Mouse (Mus musculus) thymus, adult 2 months (tissue): ENCODE measurements at regions not wholly inside any gene's neighbourhood (a gene's known extent, or its start where the extent isn't known, plus 50 kb on each side); places are given as distances from the start of the nearest gene placed in this dataset.
A peak's percentile ranks its signal among the peaks of the same experiment; 100 is the strongest.

Experiments
- DNase-seq: peaks from one replicate; pipeline ENCODE4 v3.0.0; 2021
- H3K27ac ChIP-seq: fragments of 200-500 bp; 2 replicates; pipeline ENCODE4 v1.5.1; 2012; ENCODE audit warnings: low read length, control low read depth; ENCODE audit not compliant: control insufficient read depth, insufficient read depth
- H3K27me3 ChIP-seq: fragments of 200-500 bp; 2 replicates; pipeline ENCODE4 v1.6.1; 2012; ENCODE audit warnings: mild to moderate bottlenecking, low read length, moderate library complexity, mixed read lengths; ENCODE audit not compliant: control insufficient read depth, insufficient read depth
- H3K36me3 ChIP-seq: fragments of 200-500 bp; 2 replicates; pipeline ENCODE4 v1.6.1; 2012; ENCODE audit warnings: mild to moderate bottlenecking, low read length, moderate library complexity; ENCODE audit not compliant: control insufficient read depth, insufficient read depth
- H3K4me1 ChIP-seq: fragments of 200-500 bp; replicated peaks from 2 replicates; pipeline ENCODE4 v1.6.1; 2012; ENCODE audit warnings: low read length; ENCODE audit not compliant: control insufficient read depth, insufficient read depth
- H3K4me3 ChIP-seq: fragments of 200-500 bp; 2 replicates; pipeline ENCODE4 v1.5.1; 2012; ENCODE audit warnings: mild to moderate bottlenecking, low read length, control low read depth, moderate library complexity; ENCODE audit not compliant: control insufficient read depth, insufficient read depth
- CTCF ChIP-seq: fragments of 200-500 bp; IDR thresholded peaks from 2 replicates; pipeline ENCODE4 v1.5.1; 2012; ENCODE audit warnings: mild to moderate bottlenecking, control low read depth, low read length, moderate library complexity, borderline replicate concordance; ENCODE audit not compliant: control insufficient read depth, poor library complexity, insufficient read depth; ENCODE audit errors: extremely low read depth
- POLR2A ChIP-seq: fragments of 200-500 bp; IDR thresholded peaks from 2 replicates; pipeline ENCODE4 v1.6.1; 2012; ENCODE audit warnings: mild to moderate bottlenecking, low read length, control low read depth, moderate library complexity; ENCODE audit not compliant: control insufficient read depth, poor library complexity, insufficient read depth; ENCODE audit errors: extremely low read depth
- WGBS: fragments of 180-500 bp; shearing (Covaris S2); methylation state at CpG from one replicate; pipeline ENCODE4 v1.1.7; 2018; 5-methylcytosine and 5-hydroxymethylcytosine counted together

DNA sequence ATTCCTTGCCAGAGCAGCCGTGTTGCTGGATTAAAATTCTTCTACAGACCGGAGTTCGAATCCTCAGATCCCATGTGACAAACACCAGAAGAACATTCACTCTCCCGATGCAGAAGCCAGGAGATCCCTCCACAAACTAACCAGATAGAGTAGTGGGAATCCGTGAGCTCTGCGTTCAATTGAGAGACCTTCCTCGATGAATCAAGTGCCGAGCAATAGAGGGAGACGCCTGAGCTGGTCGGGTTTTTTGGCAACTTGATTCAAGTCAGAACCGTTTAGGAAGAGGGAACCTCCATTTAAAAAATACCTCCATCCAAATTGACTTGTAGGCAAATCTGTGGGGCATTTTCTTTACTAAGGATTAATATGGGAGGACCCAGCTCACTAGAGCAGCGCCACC lies 81.9 kb upstream of the Rpl38 start:
- H3K27me3 ChIP-seq: no peaks in the 10 kb centered on the region
- WGBS: 91% methylated on average over 12 of the region's 12 CpGs
- H3K36me3 ChIP-seq: no peaks in the 10 kb centered on the region
- no peak for TF ChIP-seq CTCF
- TF ChIP-seq POLR2A: no peak
- H3K4me1 ChIP-seq: no peaks in the 10 kb centered on the region
- DNase-seq: no peak
- no peak overlapping the region for H3K27ac ChIP-seq
- no peak overlapping the region for H3K4me3 ChIP-seq

DNA sequence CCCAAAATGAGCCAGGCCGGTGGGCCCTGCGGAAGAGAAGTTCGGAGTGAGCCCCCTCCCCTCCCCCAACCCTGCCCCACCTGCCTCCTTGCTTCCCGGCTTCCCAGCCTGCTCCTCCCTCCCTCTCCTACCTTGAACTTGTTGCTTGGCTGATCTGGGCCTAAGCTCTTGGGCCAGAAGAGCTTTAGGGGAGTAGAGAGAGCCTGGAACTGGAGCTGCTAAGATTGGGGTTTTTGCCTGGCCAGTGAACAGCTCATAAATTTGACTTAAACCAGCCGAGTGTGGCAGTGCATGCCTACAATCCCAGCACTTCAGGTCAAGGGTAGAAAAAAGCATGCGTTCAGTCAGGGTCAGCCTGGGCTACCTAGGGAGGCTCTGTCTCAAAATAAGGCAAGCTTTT lies 83.5 kb upstream of the Rpl38 start:
- no peaks in the 10 kb centered on the region for H3K36me3 ChIP-seq
- no peaks in the 10 kb centered on the region for H3K27me3 ChIP-seq
- no peak overlapping the region for H3K4me3 ChIP-seq
- DNase-seq: no peak
- 93% methylated on average over 6 of the region's 6 CpGs for WGBS
- no peak overlapping the region for H3K27ac ChIP-seq
- no peaks in the 10 kb centered on the region for H3K4me1 ChIP-seq
- no peak for TF ChIP-seq CTCF
- no peak for TF ChIP-seq POLR2A

DNA sequence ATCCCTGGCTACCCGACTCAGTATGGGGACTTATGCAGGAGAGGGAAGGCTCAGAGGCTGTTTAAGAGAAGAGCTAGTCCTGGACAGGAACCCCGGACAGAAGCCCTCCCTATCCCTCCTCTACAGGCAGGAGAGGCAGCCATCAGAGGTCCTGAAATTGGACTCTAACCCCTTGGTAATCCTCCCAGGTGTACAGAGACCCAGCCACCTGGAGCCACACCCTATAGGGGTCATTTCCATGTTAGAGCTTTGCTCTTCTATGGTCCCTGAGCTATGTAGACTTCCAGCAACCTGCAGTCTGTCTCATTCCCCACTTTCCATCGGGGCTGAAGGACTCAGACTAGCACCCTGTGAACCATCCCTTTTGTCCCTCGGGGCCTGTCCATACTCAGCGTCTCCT lies 84.2 kb upstream of the Rpl38 start:
- DNase-seq: no peak
- TF ChIP-seq CTCF (no peak), POLR2A (no peak)
- Histone ChIP-seq H3K27me3 (no peaks in the 10 kb centered on the region), H3K4me3 (no peak overlapping the region), H3K36me3 (no peaks in the 10 kb centered on the region), H3K4me1 (no peaks in the 10 kb centered on the region), H3K27ac (no peak overlapping the region)
- 91% methylated on average over 5 of the region's 5 CpGs for WGBS

DNA sequence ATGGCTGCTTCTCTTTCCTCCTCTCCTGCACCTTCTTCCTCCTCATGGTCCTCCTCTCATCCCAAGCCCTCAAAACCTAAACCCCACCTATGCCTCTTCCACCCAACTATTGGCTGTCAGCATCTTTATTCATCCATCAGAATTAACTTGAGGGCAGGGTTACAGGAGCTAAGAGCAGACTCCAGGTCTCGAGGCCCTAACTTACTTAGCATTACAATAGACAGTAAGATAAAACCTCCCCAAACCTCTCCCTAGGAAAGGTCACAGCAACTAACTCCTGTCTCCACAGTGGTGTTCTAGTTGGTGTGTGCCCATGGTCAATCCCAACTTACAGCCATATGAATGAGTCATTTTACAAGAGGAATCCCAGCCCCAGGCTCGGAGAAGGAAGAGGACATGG lies 88.3 kb upstream of the Rpl38 start:
- Histone ChIP-seq H3K27ac (no peak overlapping the region), H3K4me1 (no peaks in the 10 kb centered on the region), H3K36me3 (no peaks in the 10 kb centered on the region), H3K4me3 (no peak overlapping the region), H3K27me3 (no peaks in the 10 kb centered on the region)
- no peak for DNase-seq
- 91% methylated on average over 2 of the region's 2 CpGs for WGBS
- no peak for TF ChIP-seq POLR2A
- no peak for TF ChIP-seq CTCF

DNA sequence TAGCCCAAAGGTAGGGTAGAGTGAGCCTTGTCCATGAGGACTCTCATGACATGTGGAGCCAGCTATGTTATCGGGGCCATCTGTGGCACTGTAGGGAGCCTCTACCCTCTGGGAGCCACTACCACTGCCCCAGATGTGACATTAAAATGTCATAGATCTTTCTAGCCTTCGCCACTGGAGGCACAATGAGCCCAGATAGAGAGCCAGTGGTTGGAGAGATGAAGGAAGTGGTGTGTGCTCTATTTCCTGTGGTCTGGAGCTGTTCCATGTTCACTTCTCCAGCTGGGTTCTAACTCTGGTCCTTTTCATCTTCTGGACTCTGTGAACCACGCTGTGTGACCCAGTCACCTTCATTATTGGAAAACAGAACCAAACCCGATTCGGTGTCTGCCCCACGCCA lies 89.8 kb upstream of the Rpl38 start:
- 29% methylated on average over 6 of the region's 6 CpGs for WGBS
- Histone ChIP-seq H3K4me3 (no peak overlapping the region), H3K27ac (no peak overlapping the region), H3K27me3 (no peaks in the 10 kb centered on the region), H3K4me1 (no peaks in the 10 kb centered on the region), H3K36me3 (no peaks in the 10 kb centered on the region)
- TF ChIP-seq POLR2A: no peak
- no peak for DNase-seq

DNA sequence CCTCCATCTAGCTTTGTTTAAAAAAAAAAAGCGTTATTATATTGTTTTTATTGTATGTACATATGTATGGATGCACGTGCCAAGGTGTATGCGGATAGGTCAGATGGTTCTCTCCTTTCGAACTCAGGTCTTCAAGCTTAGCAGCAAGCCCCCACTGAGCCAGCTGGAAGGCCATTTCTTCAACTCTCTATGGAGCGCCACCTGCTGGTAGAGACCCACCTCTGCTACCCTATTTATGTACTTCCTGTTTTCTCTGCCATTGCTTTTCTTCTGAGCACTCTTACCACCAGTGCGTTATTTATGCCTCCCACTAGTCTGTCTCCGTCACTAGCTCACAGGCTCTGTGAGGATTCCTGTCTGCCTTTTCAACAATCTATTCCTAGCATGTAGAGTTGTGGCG lies 91.5 kb upstream of the Rpl38 start:
- Histone ChIP-seq H3K4me1 (no peaks in the 10 kb centered on the region), H3K36me3 (no peaks in the 10 kb centered on the region), H3K27ac (no peak overlapping the region), H3K4me3 (no peak overlapping the region), H3K27me3 (no peaks in the 10 kb centered on the region)
- peak; percentile 35 for DNase-seq
- peak; percentile 53; the same call in 1 of the 2 replicates for TF ChIP-seq CTCF
- TF ChIP-seq POLR2A: no peak
- WGBS: 83% methylated on average over 8 of the region's 8 CpGs

DNA sequence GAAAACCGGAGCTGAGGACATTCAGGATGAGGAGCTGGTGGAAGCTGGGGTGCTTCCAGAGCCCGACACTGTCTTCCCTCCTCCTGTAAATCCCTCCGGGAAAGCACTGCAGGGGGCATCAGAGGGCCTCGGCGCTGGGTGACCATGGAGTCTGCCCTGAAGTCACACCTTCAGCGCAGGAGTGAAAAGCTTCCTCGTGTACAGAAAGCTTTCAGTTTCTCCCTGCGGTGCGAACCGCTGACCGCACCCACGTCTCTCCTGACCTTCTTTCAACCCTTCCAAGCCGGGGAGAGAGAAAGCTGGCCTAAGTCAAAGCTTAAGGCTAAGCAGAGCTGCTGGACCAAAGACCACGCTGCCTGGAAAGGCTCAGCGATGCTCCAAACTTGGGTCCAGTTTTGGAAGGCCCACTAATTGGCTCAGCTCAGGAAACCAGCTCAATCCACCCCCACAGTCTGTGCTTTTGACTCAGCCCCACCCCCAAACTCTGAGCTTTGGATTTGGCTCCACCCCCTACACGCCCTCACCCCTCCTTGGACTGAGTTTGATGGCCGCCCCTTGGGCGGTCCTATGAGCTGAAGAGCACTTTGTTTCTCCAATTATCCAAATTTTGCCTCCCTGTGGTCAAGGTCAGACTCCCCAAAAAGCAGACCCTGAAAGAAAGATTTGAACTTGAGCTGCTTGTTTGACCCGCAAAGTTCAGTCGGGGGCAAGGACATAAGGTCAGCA lies 97.0 kb upstream of the Rpl38 start:
- TF ChIP-seq CTCF: no peak
- no peak for TF ChIP-seq POLR2A
- Histone ChIP-seq H3K4me1 (peaks cover 5% of the 10 kb centered on the region; the same call in 1 of the 2 replicates), H3K27me3 (peaks cover 6% of the 10 kb centered on the region), H3K36me3 (no peaks in the 10 kb centered on the region), H3K27ac (no peak overlapping the region), H3K4me3 (peak overlapping the region; percentile 12; the same call in 1 of the 2 replicates)
- no peak for DNase-seq
- 43% methylated on average over 20 of the region's 20 CpGs for WGBS
